Mouse (Mus musculus): ENCODE data around the gene Wdr75. TPM values are rescaled to one million over a fixed set of nuclear protein-coding genes. Genes with fewer than 3 reads are reported as not detected.

Gene Wdr75
- polyA plus RNA-seq (2012; rRNA removed; ENCODE audit: low replicate concordance), result 7.9 and 14.0 TPM in 2 replicates

GRCm38 (mm10) chr1:45794969-45795908, at the start of gene Wdr75:
Wdr75 (plus strand) TSS chr1:45795166.

Other genes starting within 250 kb of the Wdr75 start
- not detected in 2 replicates for gene Gm5269, start 95.1 kb downstream of the Wdr75 start, polyA plus RNA-seq (2012; rRNA removed; ENCODE audit: low replicate concordance)
- gene Slc40a1, start 131.4 kb downstream of the Wdr75 start, polyA plus RNA-seq (2012; rRNA removed; ENCODE audit: low replicate concordance), result 0.91 and 35.7 TPM in 2 replicates

Data from duodenum, adult 2 months (tissue).